Mouse (Mus musculus): Measurements from ENCODE around the gene Ifna14. TPM values are rescaled to one million over a fixed set of nuclear protein-coding genes. Genes with fewer than 3 reads are reported as not detected.

Gene Ifna14
- polyA plus RNA-seq, 3 experiments from 2014 or later, result not detected

Other genes starting within 250 kb of the Ifna14 start
- under 1 TPM; 0.15 to 0.31 (median 0.21) TPM for gene Hacd4, start 132.9 kb downstream of the Ifna14 start, polyA plus RNA-seq (2017; shearing (Covaris generic))
- gene Ifnb1, start 49.0 kb downstream of the Ifna14 start, polyA plus RNA-seq (2017; shearing (Covaris generic)), result not detected
- gene Ifna15, start 13.6 kb downstream of the Ifna14 start, polyA plus RNA-seq (2017; shearing (Covaris generic)), result not detected
- gene Ifna9, start 20.6 kb upstream of the Ifna14 start, polyA plus RNA-seq (2017; shearing (Covaris generic)), result not detected
- not detected for gene Ifna12, start 31.6 kb upstream of the Ifna14 start, polyA plus RNA-seq (2017; shearing (Covaris generic))
- not detected for gene C87499, start 62.6 kb upstream of the Ifna14 start, polyA plus RNA-seq (2017; shearing (Covaris generic))
- not detected for gene Ifna13, start 72.7 kb upstream of the Ifna14 start, polyA plus RNA-seq (2017; shearing (Covaris generic))
- gene Ifna16, start 105.1 kb upstream of the Ifna14 start, polyA plus RNA-seq (2017; shearing (Covaris generic)), result not detected
- not detected for gene Ifna2, start 112.1 kb upstream of the Ifna14 start, polyA plus RNA-seq (2017; shearing (Covaris generic))
- not detected for gene Ifnab, start 119.6 kb upstream of the Ifna14 start, polyA plus RNA-seq (2017; shearing (Covaris generic))
- gene Gm26566, start 150.0 kb upstream of the Ifna14 start, polyA plus RNA-seq (2017; shearing (Covaris generic)), result not detected
- 10 to 100 TPM; 34.2 to 37.3 (median 35.5) TPM for gene Klhl9, start 150.7 kb upstream of the Ifna14 start, polyA plus RNA-seq (2017; shearing (Covaris generic))
- gene Gm13271, start 183.1 kb upstream of the Ifna14 start, polyA plus RNA-seq (2017; shearing (Covaris generic)), result not detected
- gene Gm13283, start 188.3 kb upstream of the Ifna14 start, polyA plus RNA-seq (2017; shearing (Covaris generic)), result not detected
- not detected for gene Gm13290, start 202.0 kb upstream of the Ifna14 start, polyA plus RNA-seq (2017; shearing (Covaris generic))
- not detected for gene Gm13289, start 205.1 kb upstream of the Ifna14 start, polyA plus RNA-seq (2017; shearing (Covaris generic))
- gene Gm13272, start 208.1 kb upstream of the Ifna14 start, polyA plus RNA-seq (2017; shearing (Covaris generic)), result not detected
- under 1 TPM in 1 of 3 experiments, not detected in 2; 0.58 TPM for gene Ifnz, start 210.3 kb upstream of the Ifna14 start, polyA plus RNA-seq (2017; shearing (Covaris generic))
- gene Gm13276, start 213.9 kb upstream of the Ifna14 start, polyA plus RNA-seq (2017; shearing (Covaris generic)), result not detected
- gene Gm13277, start 216.8 kb upstream of the Ifna14 start, polyA plus RNA-seq (2017; shearing (Covaris generic)), result not detected
- not detected for gene Gm13278, start 219.8 kb upstream of the Ifna14 start, polyA plus RNA-seq (2017; shearing (Covaris generic))
- gene Gm13275, start 222.7 kb upstream of the Ifna14 start, polyA plus RNA-seq (2017; shearing (Covaris generic)), result not detected
- gene Gm13279, start 225.6 kb upstream of the Ifna14 start, polyA plus RNA-seq (2017; shearing (Covaris generic)), result not detected
- gene Gm13285, start 227.9 kb upstream of the Ifna14 start, polyA plus RNA-seq (2017; shearing (Covaris generic)), result 1 to 10 TPM in 1 of 3 experiments, under 1 TPM in 1, not detected in 1; 0.39 to 1.6 TPM
- not detected for gene Gm13287, start 231.5 kb upstream of the Ifna14 start, polyA plus RNA-seq (2017; shearing (Covaris generic))
- not detected for gene Gm13288, start 233.7 kb upstream of the Ifna14 start, polyA plus RNA-seq (2017; shearing (Covaris generic))
- not detected for gene Ifna7, start 244.4 kb upstream of the Ifna14 start, polyA plus RNA-seq (2017; shearing (Covaris generic))
- not detected for gene Ifna11, start 248.2 kb upstream of the Ifna14 start, polyA plus RNA-seq (2017; shearing (Covaris generic))